Mouse (Mus musculus): ENCODE results near the gene Akt1.

DNA sequence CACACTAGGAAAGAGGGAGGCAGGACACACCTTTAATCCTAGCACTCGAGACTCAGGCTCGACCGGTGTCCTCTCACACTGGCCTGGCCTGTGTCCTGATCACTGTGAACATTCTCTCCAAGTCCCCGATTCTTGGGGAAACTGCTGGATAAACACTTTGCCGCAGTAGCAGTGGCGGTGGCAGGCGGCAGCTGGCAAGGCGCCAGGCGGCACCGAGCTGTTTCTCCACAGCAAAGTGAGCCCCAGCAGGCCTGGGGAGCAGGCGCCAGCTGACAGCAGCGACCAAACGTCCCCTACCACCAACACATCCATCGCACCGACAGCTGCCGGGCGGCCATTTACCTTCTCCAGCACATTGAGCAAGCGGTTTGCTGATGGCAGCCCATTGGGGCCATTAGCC is 9.2 kb downstream of the Akt1 start:
- no peak for TF ChIP-seq E2F4 (IDR thresholded peaks at IDR 0.05; ENCODE audit: insufficient replicate concordance, low read depth, low read length)
- no peak for TF ChIP-seq CTCF (conservative IDR thresholded peaks at IDR 0.05 in 1 of 2, IDR thresholded peaks at IDR 0.05 in 1 of 2; ENCODE audit: low read depth in 2 of 2, low read length in 2 of 2)
- no peak for TF ChIP-seq ZKSCAN1 (IDR thresholded peaks at IDR 0.05; ENCODE audit: borderline replicate concordance, low read depth, low read length)
- no peak for TF ChIP-seq ZNF384 (IDR thresholded peaks at IDR 0.05; ENCODE audit: low read depth, low read length)
- TF ChIP-seq POLR2A (IDR thresholded peaks at IDR 0.05; ENCODE audit: low read depth, low read length), result no peak
- TF ChIP-seq RAD21 (IDR thresholded peaks at IDR 0.05; ENCODE audit: low read depth, low read length), result no peak
- TF ChIP-seq KAT2A (IDR thresholded peaks at IDR 0.05; ENCODE audit: insufficient replicate concordance, low read length), result no peak
- no peak for TF ChIP-seq NRF1 (IDR thresholded peaks at IDR 0.05; ENCODE audit: low read depth, low read length)
- TF ChIP-seq RCOR1 (conservative IDR thresholded peaks at IDR 0.05; ENCODE audit: low read depth, low read length), result no peak
- no peak for TF ChIP-seq USF1 (IDR thresholded peaks at IDR 0.05; ENCODE audit: low read depth, low read length)
- TF ChIP-seq MAFK (IDR thresholded peaks at IDR 0.05; ENCODE audit: insufficient replicate concordance, low read length), result no peak
- no peak for TF ChIP-seq MAX (IDR thresholded peaks at IDR 0.05; ENCODE audit: low read length)
- TF ChIP-seq UBTF (IDR thresholded peaks at IDR 0.05; ENCODE audit: low read depth, low read length), result no peak
- TF ChIP-seq MEF2A (IDR thresholded peaks at IDR 0.05; ENCODE audit: borderline replicate concordance, low read depth, low read length), result no peak

Measured in CH12.LX (cell line).